Comparison of ENCODE assay signal across 15 mouse cellular contexts in genomic region chr11:54684831-54685230, GRCm38 (mm10).
"Had no signal": no experiment of that assay in that cellular context is flagged by ENCODE, and none has a peak within 500 bp of the region (broad histone marks: within the 10 kb centered on the region; RNA-seq: fewer than 3 reads in every experiment).

No protein-coding gene starts in this region.

- H3K4me1 ChIP-seq: limb, embryonic 15.5 days; midbrain, embryonic 12.5 days had no signal

- H3K27ac ChIP-seq: limb, embryonic 15.5 days; liver, embryonic 14.5 days; macrophage; midbrain, embryonic 12.5 days had no signal

- H3K4me3 ChIP-seq: limb, embryonic 15.5 days; midbrain, embryonic 12.5 days had no signal

- H3K9ac ChIP-seq: limb, embryonic 15.5 days; liver, embryonic 14.5 days; liver, postnatal 0 days; lung, embryonic 14.5 days; midbrain, embryonic 12.5 days had no signal

- H3K9me3 ChIP-seq: limb, embryonic 15.5 days; midbrain, embryonic 12.5 days had no signal

- ATAC-seq: liver, postnatal 0 days; lung, postnatal 0 days; midbrain, embryonic 16.5 days had no signal

- H3K27me3 ChIP-seq: limb, embryonic 15.5 days; midbrain, embryonic 12.5 days had no signal

- H3K4me2 ChIP-seq: limb, embryonic 15.5 days; liver, embryonic 11.5 days; lung, embryonic 14.5 days; midbrain, embryonic 12.5 days had no signal

- DNase-seq: kidney, adult 9 months; kidney, postnatal 14 days; kidney, postnatal 4 days; left cerebral cortex, postnatal 4 days; liver, postnatal 0 days; lung, embryonic 14.5 days; thymus, adult 18-20 months; thymus, postnatal 36 days had no signal
